Mouse (Mus musculus) MEL (cell line): ENCODE measurements around the gene Ncapd3.

Source experiments
- CTCF ChIP-seq, 3 experiments: IDR thresholded peaks in 2 of 3; conservative IDR thresholded peaks in 1 of 3; 2 replicates each; pipeline ENCODE4 v1.5.1; 2011 to 2012; ENCODE audit warnings: low read length in 3 of 3, low read depth in 2 of 3, mild to moderate bottlenecking in 2 of 3, improper control_type of control experiment in 1 of 3, inconsistent platforms in 1 of 3, mixed read lengths in 1 of 3, moderate library complexity in 1 of 3; ENCODE audit not compliant: control insufficient read depth in 1 of 3, insufficient read depth in 1 of 3, poor library complexity in 1 of 3, severe bottlenecking in 1 of 3
- JUND ChIP-seq: IDR thresholded peaks from 2 replicates; pipeline ENCODE4 v1.6.1; 2011; ENCODE audit warnings: low read depth, mild to moderate bottlenecking, improper control_type of control experiment, low read length
- MXI1 ChIP-seq: IDR thresholded peaks from 2 replicates; pipeline ENCODE4 v1.6.1; 2011; ENCODE audit warnings: mild to moderate bottlenecking, low read depth, low read length, improper control_type of control experiment
- POLR2A ChIP-seq, 2 experiments: IDR thresholded peaks; 2 replicates each; pipeline ENCODE4 v1.6.1; 2011 to 2012; ENCODE audit warnings: low read length in 2 of 2, mild to moderate bottlenecking in 2 of 2, control low read depth in 1 of 2, improper control_type of control experiment in 1 of 2, low read depth in 1 of 2, moderate library complexity in 1 of 2; ENCODE audit not compliant: control insufficient read depth in 1 of 2, insufficient read depth in 1 of 2, poor library complexity in 1 of 2
- POLR2AphosphoS2 ChIP-seq: IDR thresholded peaks from 2 replicates; pipeline ENCODE4 v1.6.1; 2011; ENCODE audit warnings: low read length, improper control_type of control experiment
- RAD21 ChIP-seq: IDR thresholded peaks from 2 replicates; pipeline ENCODE4 v1.6.1; 2011; ENCODE audit warnings: mild to moderate bottlenecking, low read depth, low read length, improper control_type of control experiment
- USF1 ChIP-seq: IDR thresholded peaks from 2 replicates; pipeline ENCODE4 v1.6.1; 2014; ENCODE audit warnings: low read depth, mild to moderate bottlenecking, inconsistent platforms, low read length, improper control_type of control experiment, moderate library complexity

DNA sequence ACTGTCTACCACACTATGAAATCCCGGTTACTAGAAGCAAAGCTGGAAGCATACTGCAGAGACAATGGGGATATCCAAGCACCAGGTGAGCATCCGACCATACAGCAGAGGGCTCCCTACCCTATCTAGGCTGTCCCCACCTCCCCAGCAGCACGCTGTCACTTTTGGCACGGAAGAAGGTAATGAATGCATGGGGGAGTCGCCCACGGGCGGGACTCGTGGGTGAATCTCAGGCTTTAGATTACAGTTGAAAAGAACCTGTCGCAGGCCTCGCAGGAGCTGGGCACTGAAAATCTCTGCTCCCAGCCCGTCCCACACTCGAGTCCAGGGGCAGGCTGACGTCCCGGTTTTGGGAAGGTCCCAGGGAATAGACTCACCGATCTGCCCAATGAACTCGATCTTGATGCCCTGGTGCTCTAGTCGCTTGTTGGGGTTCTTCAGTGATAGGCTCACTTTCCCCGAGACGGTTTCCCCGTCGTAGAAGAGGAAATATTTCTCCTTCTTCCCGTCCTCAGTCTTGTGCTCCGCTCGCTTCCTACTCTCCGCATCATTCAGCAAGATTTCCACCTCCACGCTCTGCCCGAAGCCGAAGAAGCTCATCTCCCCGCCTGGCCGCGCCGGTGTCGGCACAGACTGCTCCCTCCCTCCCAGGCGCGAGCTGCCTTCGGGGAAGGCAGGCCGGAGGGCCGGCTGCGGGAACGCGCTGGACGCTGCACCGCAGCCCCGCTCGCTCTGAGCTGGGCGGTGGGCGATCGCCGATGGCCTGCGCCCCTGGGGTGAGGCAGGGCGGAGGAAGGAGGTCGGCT lies 750 bp upstream of the Ncapd3 start:
- TF ChIP-seq MXI1 (peak; percentile 88), USF1 (no peak), POLR2AphosphoS2 (no peak), CTCF (IDR thresholded peaks at IDR 0.05 in 2 of 3, conservative IDR thresholded peaks at IDR 0.05 in 1 of 3; ENCODE audit: control insufficient read depth in 1 of 3, insufficient read depth in 1 of 3, low read depth in 2 of 3, low read length in 3 of 3, poor library complexity in 1 of 3, severe bottlenecking in 1 of 3) (peak in 2 of 3 experiments; percentile 20 to 23; a peak in 4 of 6 replicates), JUND (no peak), POLR2A (IDR thresholded peaks at IDR 0.05; ENCODE audit: control insufficient read depth in 1 of 2, insufficient read depth in 1 of 2, low read depth in 1 of 2, low read length in 2 of 2, poor library complexity in 1 of 2) (no peak; a peak in 1 of 4 replicates), RAD21 (no peak)
